Mouse (Mus musculus): ENCODE data around the gene Smyd2.

- TF ChIP-seq POLR2A (IDR thresholded peaks at IDR 0.05; ENCODE audit: low read depth, low read length) (no peak), CTCF (conservative IDR thresholded peaks at IDR 0.05; ENCODE audit: insufficient read depth, insufficient read length, low read depth, low read length) (no peak)
These were observed 88.8 kb downstream of the Smyd2 start for GRCm38 (mm10) chr1:189833351-189833750.
